Mouse (Mus musculus) embryonic stem cell, embryonic (primary cell): ENCODE measurements around the gene 2900011O08Rik.
"Not testable (repeated sequence)": the region's sequence is repeated elsewhere in the genome, so short reads cannot be mapped to it uniquely, and the experiment has no call there.

Source experiments
- CTCF ChIA-PET, 4 experiments: fragments of 300-600 bp in 2 of 4; fragments of 350-600 bp in 2 of 4; sonication (Branson Sonifier 250); formaldehyde crosslinking; loops; one replicate each; lab custom pipeline; 2022; ENCODE audit warnings: inconsistent platforms in 2 of 4; lab: Charles Lee
- POLR2A ChIA-PET, 4 experiments: fragments of 300-600 bp in 2 of 4; fragments of 350-600 bp in 2 of 4; sonication (Branson Sonifier 250); formaldehyde crosslinking; loops; one replicate each; lab custom pipeline; 2022; ENCODE audit warnings: antibody characterized with exemption in 4 of 4, inconsistent platforms in 1 of 4; lab: Charles Lee

The 2900011O08Rik gene

DNA sequence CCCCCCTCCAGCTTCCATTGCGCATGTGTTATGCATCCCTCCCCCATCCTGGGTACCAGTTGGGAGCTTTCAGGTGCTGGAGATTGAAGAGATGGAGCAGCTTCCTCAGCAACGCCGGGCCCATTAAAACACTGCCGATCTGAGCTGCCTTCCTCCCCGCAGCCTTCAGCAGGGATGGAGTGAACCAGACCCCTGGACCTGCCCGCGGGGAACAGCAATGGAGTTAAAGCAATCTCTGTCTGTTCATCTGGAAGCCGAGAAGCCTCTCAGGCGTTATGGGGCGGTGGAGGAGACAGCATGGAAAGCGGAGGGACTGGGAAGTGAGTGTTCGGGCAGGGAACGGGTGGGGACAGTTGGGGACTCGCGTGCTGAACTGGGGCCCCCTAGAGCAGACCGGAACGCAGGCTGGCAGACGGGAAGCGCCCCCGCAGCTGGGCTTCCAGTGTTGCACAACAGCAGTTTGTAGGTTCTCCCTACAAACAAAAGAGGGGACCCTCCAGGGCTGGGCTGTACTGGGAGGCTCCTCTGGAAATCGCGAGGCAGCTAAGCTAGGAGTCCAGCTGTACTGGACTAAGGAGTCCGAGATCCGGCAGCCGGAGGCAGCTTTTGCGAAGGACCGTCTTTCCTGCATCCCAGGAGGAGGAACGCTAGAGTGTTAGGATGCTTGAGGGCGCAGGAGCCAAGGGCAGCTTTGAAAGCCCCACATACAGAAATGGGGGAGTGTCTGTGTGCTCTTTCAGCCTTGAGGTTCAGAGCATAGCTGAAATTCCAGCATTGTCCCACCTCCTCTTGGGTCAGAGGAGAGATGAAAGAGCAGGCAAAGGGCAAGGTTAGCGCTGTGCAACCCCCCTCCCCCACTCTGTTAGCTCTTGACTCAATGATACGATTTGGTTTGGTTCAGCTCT is at the start of gene 2900011O08Rik, which contains the start of gene Ifitm7:
2900011O08Rik (plus strand) TSS at position 31 of the 905 bp plus-strand sequence.
Ifitm7 (minus strand) TSS at position 315 of the 905 bp plus-strand sequence.
- POLR2A ChIA-PET = interaction anchor here (0.6 to 5.6 kb wide), 67 partner anchors 9 to 678 kb away, joined by 3 to 62 read pairs (median 4); partner anchors contain the start of genes Mpv17l (in 3 of the 4) and Pdxdc1 (in 3 of the 4)
- CTCF ChIA-PET = interaction anchor here in 3 of 4 experiments (0.5 to 1.3 kb wide), 9 partner anchors 16 to 551 kb away, joined by 3 to 6 read pairs (median 3); no protein-coding TSS in a partner anchor

DNA sequence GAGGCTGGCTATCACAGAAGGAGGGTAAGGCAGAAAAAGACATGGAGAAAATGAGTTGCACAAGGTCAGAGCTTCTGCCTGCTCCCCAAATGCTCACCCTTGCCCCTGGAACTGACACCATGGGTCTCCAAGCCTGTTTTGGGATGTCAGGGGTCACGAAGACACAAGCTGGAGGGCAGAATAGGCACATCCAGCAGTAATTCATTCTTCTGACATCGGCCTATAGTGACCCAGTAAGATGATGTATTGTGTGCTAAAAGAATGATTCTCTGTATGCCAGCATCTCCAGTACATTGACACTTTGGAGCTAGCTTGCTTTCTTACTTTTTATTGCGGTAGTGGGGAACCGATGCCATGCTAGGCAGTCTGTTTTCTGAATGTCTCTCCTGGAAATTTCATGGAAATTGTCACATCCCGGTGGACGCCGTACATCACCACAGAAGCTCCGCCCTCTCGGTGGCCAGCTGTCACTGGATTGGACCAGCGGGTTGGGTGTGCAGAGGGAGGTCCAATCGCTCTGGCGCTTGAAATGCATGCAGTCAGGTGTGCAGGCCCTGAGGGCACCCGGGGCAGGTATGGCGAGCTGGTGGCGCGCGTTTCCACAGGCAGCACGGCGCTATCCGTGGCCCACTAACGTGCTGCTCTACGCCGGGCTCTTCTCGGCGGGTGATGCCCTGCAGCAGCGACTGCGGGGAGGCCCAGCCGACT is 46.1 kb upstream of the 2900011O08Rik start:
- POLR2A ChIA-PET = interaction anchor here (0.6 to 2.6 kb wide), 43 partner anchors 9 to 822 kb away, joined by 3 to 14 read pairs (median 4); partner anchors contain the start of genes 2900011O08Rik (in 2 of the 4), Ifitm7 (in 2 of the 4), Mpv17l (in 2 of the 4) and Pdxdc1 (in 2 of the 4)
- CTCF ChIA-PET = interaction anchor here (0.5 to 1.3 kb wide), 4 partner anchors 14 to 64 kb away, joined by 4 to 5 read pairs (median 4); partner anchors contain the start of genes Mpv17l (in 2 of the 4) and Pdxdc1 (in 2 of the 4)

DNA sequence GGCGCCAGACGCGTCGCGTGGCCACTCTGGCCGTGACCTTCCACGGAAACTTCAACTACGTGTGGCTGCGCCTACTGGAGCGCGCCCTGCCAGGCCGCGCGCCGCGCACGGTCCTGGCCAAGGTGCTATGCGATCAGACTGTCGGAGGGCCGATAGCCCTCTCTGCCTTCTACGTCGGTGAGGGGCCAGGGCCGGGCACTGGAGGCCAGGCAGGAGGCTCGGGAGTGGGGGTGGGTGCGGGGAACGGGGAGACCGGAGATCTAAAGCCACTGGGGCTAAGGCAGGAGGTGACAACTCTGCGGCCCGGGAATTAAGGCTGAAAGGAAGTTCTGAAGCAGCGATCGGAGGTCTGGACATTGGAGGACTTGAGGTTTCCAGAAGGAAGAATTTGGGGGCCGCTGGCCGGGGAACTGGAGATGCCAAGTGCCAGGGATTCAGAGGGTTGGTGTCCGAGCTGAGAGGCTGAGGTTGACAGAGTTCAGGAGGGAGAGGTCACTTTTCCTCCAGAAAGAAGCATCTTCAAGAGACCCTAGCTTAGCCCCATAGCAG is 45.5 kb upstream of the 2900011O08Rik start:
- ChIA-PET POLR2A (interaction anchor here in 3 of 4 experiments (0.6 to 2.6 kb wide), 44 partner anchors 8 to 822 kb away, joined by 3 to 14 read pairs (median 4); partner anchors contain the start of genes 2900011O08Rik (in 2 of the 3), Ifitm7 (in 2 of the 3), Mpv17l (in 2 of the 3) and Pdxdc1 (in 2 of the 3)), CTCF (interaction anchor here in 3 of 4 experiments (0.6 to 1.3 kb wide), 3 partner anchors 38 to 63 kb away, joined by 4 to 5 read pairs (median 4); partner anchors contain the start of genes Mpv17l (in 2 of the 3) and Pdxdc1 (in 2 of the 3))

DNA sequence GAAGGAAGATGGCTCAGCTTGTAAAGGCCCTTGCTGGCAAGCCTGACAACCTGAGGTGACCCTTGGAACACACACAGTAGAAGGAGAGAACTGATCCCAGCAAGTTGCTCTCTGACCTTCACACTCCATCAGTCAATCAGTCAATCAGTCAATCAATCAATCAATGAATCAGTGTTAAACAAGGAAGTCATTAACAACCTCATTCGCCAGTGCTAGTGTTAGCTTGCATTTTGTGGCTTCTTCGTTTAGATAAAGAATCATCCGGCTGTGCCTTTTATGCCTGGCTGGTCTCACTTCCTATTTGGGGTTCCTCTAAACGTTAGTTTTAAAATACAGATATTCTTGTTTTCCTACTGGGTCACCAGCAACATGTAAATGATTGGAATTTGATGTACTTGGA is 42.2 kb upstream of the 2900011O08Rik start:
- ChIA-PET POLR2A (interaction anchor here in 2 of 4 experiments (0.7 to 2.3 kb wide), 2 partner anchors 10 to 43 kb away, joined by 3 to 9 read pairs; partner anchors contain the start of genes 2900011O08Rik (in 1 of the 2) and Ifitm7 (in 1 of the 2)), CTCF (interaction anchor here in 2 of 4 experiments (0.6 to 0.7 kb wide), 2 partner anchors 77 to 137 kb away, joined by 3 to 4 read pairs; no protein-coding TSS in a partner anchor)

DNA sequence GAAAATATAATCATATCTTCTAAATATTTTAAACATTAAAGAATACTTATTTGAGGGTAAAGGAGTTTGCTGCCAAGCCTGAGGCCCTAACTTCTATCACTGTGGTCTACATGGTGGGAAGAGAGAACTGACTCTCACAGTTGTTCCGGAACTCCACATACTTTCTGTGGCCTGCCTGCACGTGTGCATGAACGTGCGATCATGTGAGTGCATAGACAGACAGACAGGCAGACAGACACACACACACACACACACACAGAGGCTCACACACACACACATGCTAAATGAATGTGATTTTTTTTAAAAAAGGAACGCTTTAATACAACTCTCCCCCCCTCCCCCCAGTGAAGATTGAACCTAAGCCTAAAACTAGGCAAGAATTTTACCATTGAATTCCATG is 41.7 kb upstream of the 2900011O08Rik start:
- ChIA-PET POLR2A (interaction anchor here in 1 of 4 experiments (0.6 kb wide), 1 partner anchor 11 kb away, joined by 4 read pairs; no protein-coding TSS in a partner anchor), CTCF (no interaction called here)

DNA sequence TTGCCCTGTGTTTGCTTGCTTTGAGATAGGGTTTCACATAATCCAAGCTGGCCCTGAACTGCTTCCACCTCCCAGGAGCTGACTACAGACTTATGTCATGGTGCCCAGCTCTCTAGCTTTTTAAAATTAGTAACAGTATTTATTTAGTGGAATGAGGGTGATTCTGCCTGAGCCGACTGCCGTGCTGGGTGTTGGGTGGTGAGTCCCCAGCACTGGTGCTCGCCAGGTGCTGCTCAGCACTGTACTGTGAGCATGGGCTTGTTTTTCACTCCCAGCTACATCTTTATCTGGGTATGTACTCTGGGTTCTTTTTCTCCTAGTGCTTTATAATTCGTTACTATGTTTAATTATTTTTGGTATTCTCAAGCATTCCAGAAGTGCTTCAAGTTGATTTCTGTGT is 41.3 kb upstream of the 2900011O08Rik start:
- CTCF ChIA-PET = no interaction called here
- POLR2A ChIA-PET = interaction anchor here in 1 of 4 experiments (0.6 kb wide), 1 partner anchor 12 kb away, joined by 4 read pairs; no protein-coding TSS in a partner anchor

DNA sequence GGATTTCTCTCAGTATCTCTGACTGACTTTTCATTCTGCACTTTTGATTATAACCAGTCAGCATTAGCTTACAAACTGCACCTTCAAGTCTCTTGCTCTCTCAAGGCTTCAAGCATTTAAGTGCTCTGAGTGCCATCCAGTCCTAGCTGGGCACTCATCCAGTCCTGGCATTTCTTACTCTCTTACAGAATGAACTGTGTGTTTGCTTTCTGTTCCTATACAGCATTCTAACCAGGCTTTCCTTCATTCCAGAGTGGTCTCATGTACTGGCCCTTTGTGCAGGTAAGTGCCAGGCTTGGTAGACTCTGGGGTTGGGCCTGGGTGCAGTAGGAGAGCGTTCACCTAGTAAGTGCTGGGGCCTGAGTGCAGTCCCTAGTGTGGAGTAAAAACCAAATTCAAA is 40.1 kb upstream of the 2900011O08Rik start:
- ChIA-PET CTCF (no interaction called here), POLR2A (no interaction called here)

DNA sequence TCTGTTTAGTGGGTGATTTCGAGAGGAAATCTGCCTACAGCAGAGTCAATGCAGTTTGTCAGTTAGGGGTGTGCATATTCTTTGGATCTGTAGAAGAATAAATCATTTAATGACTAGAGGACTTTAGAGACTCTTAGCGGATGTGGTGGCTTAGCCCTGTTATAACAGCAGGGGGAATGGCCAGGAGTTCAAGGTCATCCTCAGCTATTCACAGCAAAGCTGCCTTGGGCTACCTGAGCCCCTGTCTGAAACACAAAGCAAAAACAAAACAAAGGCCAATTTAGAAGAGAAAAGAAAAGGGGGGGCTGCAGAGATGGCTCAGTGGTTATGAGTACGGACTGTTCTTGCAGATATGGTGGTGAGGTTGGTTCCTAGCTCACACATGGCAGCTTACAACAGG is 35.2 kb upstream of the 2900011O08Rik start:
- POLR2A ChIA-PET = interaction anchor here (0.6 to 1.7 kb wide), 13 partner anchors 9 to 173 kb away, joined by 3 to 5 read pairs (median 3); no protein-coding TSS in a partner anchor
- CTCF ChIA-PET = no interaction called here

DNA sequence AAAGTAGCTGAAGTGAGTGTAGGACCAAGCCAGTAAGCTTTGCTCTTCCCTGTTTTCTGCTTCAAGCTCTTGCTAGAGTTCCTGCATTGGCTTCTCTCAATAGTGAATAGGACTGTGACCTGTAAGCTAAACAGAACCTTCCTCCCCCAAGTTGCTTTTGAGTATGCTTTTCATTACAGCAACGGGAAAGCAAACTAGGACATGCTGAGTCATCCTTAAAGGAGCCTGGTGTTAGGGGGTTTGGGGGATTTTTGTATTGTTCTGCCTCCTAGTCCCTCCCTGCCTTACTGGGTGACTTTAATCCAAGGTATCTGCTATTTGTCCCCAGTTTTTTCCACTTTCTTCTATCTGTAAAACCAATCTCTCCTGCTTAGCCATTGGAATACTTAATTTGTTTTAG is 24.4 kb upstream of the 2900011O08Rik start:
- CTCF ChIA-PET = interaction anchor here in 2 of 4 experiments (0.6 kb wide), 3 partner anchors 20 to 587 kb away, joined by 3 to 4 read pairs (median 4); no protein-coding TSS in a partner anchor
- POLR2A ChIA-PET = interaction anchor here (0.7 to 2.3 kb wide), 21 partner anchors 9 to 162 kb away, joined by 3 to 11 read pairs (median 5); partner anchors contain the start of genes Ifitm7 (in 2 of the 4) and 2900011O08Rik (in 1 of the 4)

DNA sequence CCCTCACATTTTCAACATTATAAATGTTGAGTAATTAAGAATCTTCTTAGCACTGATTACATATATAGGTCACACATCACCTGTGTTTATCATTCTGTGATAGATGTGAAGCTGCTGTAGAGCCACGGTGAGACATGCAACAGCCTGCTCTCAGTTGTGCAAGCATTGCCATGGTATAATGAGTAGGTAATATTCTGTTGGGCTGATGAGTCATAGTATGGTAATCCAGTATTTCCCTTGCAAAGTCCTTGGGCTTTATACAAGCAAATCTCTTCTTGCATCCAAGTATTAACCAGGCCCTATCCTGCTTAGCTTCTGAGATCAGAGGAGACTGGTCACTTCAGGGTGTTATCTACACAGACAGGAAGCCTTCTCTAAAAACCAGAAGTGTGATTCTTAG is 17.3 kb upstream of the 2900011O08Rik start:
- POLR2A ChIA-PET = interaction anchor here in 1 of 4 experiments (0.7 kb wide), 1 partner anchor 93 kb away, joined by 3 read pairs; no protein-coding TSS in a partner anchor

DNA sequence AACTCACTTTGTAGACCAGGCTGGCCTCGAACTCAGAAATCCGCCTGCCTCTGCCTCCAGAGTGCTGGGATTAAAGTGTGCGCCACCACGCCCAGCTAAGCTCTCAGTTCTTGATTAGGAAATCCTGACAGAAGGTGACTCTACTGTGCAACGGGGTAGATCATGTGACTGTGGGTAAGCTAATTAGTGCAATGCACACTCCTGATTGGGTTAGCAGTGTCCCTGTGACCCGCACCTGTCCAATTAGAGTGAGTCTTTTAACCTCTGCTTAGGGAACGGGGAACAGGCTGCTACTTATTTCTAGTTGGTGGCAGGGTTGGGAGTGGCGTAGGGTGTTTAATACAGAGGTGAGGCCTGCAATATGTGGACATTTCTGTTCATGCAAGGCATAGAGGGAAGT is 14.4 kb upstream of the 2900011O08Rik start:
- ChIA-PET CTCF (interaction anchor here in 1 of 4 experiments (0.7 kb wide), 1 partner anchor 33 kb away, joined by 3 read pairs; no protein-coding TSS in a partner anchor), POLR2A (interaction anchor here in 3 of 4 experiments (0.6 to 2.4 kb wide), 15 partner anchors 10 to 916 kb away, joined by 3 to 12 read pairs (median 5); partner anchors contain the start of genes 2900011O08Rik (in 3 of the 3), Ifitm7 (in 3 of the 3), Mpv17l (in 1 of the 3) and Pdxdc1 (in 1 of the 3))

More for the DNA sequence above, 17.3 kb upstream of the 2900011O08Rik start:
- CTCF ChIA-PET = no interaction called here

DNA sequence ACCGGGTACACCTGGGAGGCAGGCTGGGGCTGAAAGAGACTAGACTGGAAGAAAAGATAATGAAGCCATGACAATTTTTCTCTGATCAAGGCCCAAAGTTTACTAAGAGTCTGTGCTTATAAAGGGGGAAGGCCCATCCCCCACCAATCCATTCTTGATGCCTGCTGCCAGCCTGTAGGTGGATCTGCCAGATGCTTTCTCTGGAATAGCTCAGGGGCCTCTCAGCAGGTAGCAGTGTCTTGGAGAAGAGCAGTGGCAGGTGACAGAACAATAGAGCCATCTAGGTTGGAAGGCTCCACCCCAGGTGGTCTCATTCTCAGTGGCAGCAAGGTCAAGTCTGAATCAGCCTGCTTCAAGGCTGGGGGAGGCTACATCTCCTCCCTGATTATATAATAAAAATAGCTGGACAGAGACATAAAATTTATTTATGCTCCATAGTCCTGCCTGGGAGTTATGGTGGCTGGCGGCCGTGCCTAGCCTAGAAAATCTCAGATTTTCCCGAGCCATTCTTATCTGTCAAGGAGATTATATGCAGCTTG is 10.0 kb upstream of the 2900011O08Rik start:
- CTCF ChIA-PET = not testable (repeated sequence)
- POLR2A ChIA-PET = interaction anchor here in 3 of 4 experiments (0.9 to 5.7 kb wide), 16 partner anchors 8 to 190 kb away, joined by 3 to 62 read pairs (median 5); partner anchors contain the start of genes 2900011O08Rik (in 3 of the 3) and Ifitm7 (in 3 of the 3)

DNA sequence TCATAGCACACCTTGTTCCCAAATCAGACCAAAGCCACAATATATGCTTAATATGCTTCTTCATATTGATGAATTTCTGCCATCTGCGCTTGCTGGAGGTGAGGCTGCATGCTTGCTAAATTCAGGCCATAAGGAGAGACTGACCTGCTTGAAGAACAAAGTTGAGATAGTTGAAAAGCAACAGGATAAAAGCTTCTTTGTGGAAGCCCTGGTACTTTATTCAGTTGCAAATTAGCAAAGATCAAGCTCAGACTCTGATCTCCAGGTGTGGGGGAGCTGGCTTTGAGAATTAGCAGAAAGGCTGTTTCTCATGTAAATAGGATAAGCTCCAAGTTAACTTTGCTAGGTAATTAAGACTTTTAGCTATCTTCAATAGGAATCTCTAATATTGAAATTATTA is 9.4 kb upstream of the 2900011O08Rik start:
- CTCF ChIA-PET = not testable (repeated sequence)
- POLR2A ChIA-PET = interaction anchor here in 3 of 4 experiments (0.8 to 5.7 kb wide), 22 partner anchors 9 to 191 kb away, joined by 3 to 62 read pairs (median 5); partner anchors contain the start of genes 2900011O08Rik (in 3 of the 3) and Ifitm7 (in 3 of the 3)

DNA sequence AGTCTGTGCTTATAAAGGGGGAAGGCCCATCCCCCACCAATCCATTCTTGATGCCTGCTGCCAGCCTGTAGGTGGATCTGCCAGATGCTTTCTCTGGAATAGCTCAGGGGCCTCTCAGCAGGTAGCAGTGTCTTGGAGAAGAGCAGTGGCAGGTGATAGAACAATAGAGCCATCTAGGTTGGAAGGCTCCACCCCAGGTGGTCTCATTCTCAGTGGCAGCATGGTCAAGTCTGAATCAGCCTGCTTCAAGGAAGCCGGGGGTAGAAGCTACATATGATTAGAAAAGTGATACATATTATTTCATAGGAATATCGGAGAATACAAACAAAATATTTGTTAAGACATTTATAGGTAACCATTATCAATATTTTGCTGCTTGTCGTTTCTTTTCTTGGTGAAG is 4.7 kb upstream of the 2900011O08Rik start:
- POLR2A ChIA-PET = interaction anchor here in 3 of 4 experiments (0.9 to 1.1 kb wide), 3 partner anchors 9 to 11 kb away, joined by 3 read pairs; no protein-coding TSS in a partner anchor
- CTCF ChIA-PET = not testable (repeated sequence)

DNA sequence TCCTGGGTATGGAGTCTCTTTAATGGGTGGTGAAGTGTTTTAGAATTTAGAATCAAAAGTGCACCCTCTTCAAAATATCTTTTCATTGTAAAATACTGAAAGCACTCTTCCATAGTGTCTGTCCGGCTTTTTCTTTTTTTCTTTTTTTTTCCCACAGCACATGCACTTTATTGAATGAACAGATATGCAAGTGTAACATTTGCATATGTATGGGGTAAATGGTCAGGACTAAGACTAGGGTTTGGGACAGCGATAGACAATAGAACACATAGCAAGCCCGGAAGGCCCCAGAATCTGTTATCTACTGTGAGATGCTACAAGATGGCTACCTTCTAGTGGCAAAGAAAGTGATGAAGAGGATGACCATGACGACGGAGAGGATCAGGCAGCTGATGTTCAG is 3.2 kb upstream of the 2900011O08Rik start:
- CTCF ChIA-PET = interaction anchor here in 1 of 4 experiments (0.6 kb wide), 1 partner anchor 135 kb away, joined by 4 read pairs; no protein-coding TSS in a partner anchor

DNA sequence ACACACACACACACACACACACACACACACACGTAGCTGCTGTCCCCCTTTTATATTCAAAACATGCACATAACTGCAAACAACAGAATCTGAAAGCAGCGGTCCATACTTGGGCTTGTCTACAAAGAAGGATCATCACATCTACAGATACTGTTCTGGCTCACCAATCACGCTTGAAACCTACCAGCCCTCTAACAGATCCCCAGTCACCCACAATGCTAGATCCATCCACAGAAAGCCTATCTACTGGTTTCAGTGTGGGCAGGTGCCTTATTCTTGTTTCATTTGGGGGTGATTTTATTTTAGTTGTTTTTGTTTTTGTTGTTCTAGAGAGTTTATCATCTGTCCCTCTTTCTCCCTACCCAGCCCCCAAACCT is 219 bp upstream of the 2900011O08Rik start:
- ChIA-PET CTCF (interaction anchor here in 2 of 4 experiments (0.6 kb wide), 4 partner anchors 53 to 551 kb away, joined by 3 to 6 read pairs (median 4); no protein-coding TSS in a partner anchor), POLR2A (interaction anchor here (0.6 to 5.6 kb wide), 35 partner anchors 9 to 236 kb away, joined by 3 to 62 read pairs (median 5); partner anchors contain the start of genes Mpv17l (in 2 of the 4) and Pdxdc1 (in 2 of the 4))

More for the DNA sequence above, 3.2 kb upstream of the 2900011O08Rik start:
- POLR2A ChIA-PET = interaction anchor here in 2 of 4 experiments (0.9 to 1.2 kb wide), 3 partner anchors 11 to 62 kb away, joined by 3 to 4 read pairs (median 3); no protein-coding TSS in a partner anchor
